Mouse (Mus musculus) hematopoietic stem cell, adult 5-6 weeks (primary cell): ENCODE measurements around the gene Olfr1507. TPM values are rescaled to one million over a fixed set of nuclear protein-coding genes. Genes with fewer than 3 reads are reported as not detected.
A peak's percentile ranks its signal among the peaks of the same experiment; 100 is the strongest.

Source experiments
- ATAC-seq, 2 experiments: fragments of 125-278 bp in 1 of 2; replicated peaks in 1 of 2; 2 replicates each; pipeline ENCODE4 v1.8.0; 2016 to 2017; ENCODE audit warnings: inconsistent platforms in 2 of 2, mild to moderate bottlenecking in 2 of 2, moderate number of reproducible peaks in 2 of 2, low read depth in 1 of 2, moderate TSS enrichment in 1 of 2; ENCODE audit not compliant: low FRiP score in 2 of 2, poor library complexity in 2 of 2, severe bottlenecking in 2 of 2, insufficient read depth in 1 of 2, low TSS enrichment in 1 of 2
- total RNA-seq: library from RNA; stranded (forward); fragments of 172-1452, 232-1000 nt; gene quantifications from 2 replicates; pipeline ENCODE4 v1.2.3, GENCODE M21; 2017

Gene Olfr1507
- not detected in 2 replicates for total RNA-seq

- ATAC-seq: peak in 1 of 2 experiments; percentile 12; a peak in 1 of 4 replicates
Observed at GRCm38 (mm10) chr14:52495516-52495915, at the start of gene Olfr1507. Gene Olfr1507 (minus strand): TSS chr14:52495749.

DNA sequence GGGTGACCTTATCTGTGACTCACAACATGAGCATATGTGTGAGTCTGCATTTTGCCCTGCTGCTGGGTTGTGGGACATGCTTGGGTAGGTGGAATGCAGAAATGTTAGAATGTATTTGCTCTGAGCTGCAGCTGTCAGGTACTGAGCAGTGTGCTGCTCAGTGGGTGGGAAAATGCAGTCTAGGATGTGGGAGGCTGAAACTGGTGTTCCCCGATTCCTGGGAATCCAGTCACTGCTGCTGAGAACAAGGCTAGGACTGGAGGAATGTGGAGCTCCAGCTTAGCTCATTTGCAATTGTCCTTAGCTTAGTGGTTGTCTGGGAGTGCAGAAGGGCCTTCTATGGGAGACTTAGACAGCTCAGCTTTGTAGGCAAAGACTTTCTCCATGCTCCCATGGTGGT lies 37.8 kb upstream of the Olfr1507 start:
- no peak for ATAC-seq

DNA sequence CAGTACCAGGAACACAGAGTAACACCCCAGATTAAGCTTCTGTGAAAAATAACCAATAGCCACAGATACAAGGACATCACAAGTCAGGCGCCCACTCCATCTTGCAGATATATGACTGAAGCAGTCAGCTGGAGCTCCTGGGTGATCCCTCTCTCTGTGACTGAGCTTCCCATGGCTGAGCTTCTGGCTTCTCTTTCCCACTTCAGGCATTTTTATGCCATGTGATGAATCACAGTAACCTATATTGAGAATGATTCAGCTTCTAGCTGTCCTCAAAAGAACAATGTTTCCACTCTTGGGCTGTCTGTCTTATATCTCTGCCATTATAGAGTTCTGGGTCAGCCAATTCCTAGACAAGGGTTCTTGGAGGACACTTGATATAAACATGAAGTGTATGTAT lies 29.4 kb upstream of the Olfr1507 start:
- no peak for ATAC-seq

DNA sequence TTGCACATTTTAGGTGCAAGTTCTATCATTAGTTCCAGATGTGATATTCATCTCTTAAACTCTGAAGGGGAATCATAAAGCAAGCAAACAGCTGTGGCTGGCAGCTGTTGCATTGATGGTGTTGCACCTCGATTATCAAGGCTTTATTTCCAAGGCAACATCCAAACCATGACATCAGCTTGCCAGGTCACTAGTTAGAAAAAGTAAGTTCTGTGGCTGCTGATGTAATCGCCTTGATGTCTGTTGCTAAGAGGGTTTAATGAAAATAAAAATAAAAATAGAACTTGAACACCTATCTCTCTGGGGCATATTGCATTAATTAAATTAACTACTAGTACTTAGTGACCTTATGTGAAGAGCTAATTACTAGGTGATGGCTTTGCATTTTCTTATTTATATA lies 28.2 kb downstream of the Olfr1507 start, which contains the start of gene Olfr1508:
Gene Olfr1508, minus strand, starts transcription at position 101 of the 400 bp plus-strand sequence.
- ATAC-seq: no peak

DNA sequence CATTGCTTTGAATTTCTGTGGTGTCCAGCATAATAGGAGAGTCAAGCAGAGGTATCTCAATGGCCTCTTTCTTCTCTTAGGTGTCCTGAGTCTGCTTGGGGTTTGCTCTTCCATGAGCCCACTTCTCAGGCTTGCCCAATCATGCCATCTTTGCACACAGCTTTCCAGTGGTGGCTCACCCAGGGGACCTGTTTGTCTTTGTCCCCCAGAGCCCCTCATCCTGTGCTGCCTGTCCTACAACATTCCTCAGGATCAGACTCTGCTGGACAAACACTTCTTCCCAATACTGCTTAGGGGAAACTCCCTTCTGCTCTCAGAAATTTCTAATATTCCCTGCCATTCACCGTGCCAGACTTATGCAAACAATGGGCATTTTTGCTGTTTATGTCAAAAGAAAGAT lies 29.8 kb downstream of the Olfr1507 start:
- no peak for ATAC-seq

DNA sequence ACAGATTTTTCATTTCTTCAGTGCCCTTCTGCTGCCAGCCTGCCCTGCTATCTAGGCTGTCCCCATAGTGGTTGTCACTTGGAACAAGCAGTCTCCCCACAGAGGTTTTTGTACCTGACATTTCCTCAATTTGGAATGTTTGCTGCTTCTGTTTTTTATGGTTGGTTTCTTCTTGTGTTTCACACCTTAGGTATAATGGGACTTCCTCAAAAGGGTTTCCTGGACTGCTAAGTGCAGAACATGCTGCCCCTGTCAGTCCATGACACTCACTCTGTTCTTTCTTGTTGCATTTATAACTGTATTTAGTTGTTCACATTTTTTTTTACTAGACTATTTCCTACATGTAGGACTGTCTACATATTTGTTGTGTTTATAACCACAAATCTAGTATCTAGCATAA lies 33.6 kb downstream of the Olfr1507 start:
- ATAC-seq: peak in 1 of 2 experiments; percentile 59; a peak in 3 of 4 replicates

- ATAC-seq: peak; percentile 97 to 100
Observed at GRCm38 (mm10) chr14:52451138-52451537, 44.4 kb downstream of the Olfr1507 start.

GRCm38 (mm10) chr14:52442690-52443089 lies 52.9 kb downstream of the Olfr1507 start, which contains the start of gene Olfr1509:
Gene Olfr1509 (plus strand): TSS chr14:52442990.
- no peak for ATAC-seq

Other genes with a start within 250 kb of the Olfr1507 start
- 78.1 and 88.8 TPM in 2 replicates for gene Chd8, start 238.0 kb downstream of the Olfr1507 start, total RNA-seq
- gene Tox4, start 216.6 kb downstream of the Olfr1507 start, total RNA-seq: 55.6 and 59.0 TPM in 2 replicates
- 12.7 and 14.1 TPM in 2 replicates for gene Rab2b, start 216.2 kb downstream of the Olfr1507 start, total RNA-seq
- 60.1 and 97.6 TPM in 2 replicates for gene Mettl3, start 190.6 kb downstream of the Olfr1507 start, total RNA-seq
- gene Sall2, start 167.0 kb downstream of the Olfr1507 start, total RNA-seq: 3.4 and 6.2 TPM in 2 replicates
- gene Olfr1513, start 139.3 kb downstream of the Olfr1507 start, total RNA-seq: not detected in 2 replicates
- not detected in 2 replicates for gene Olfr1512, start 116.6 kb downstream of the Olfr1507 start, total RNA-seq
- gene Olfr1511, start 98.4 kb downstream of the Olfr1507 start, total RNA-seq: not detected in 2 replicates
- gene Olfr1510, start 81.4 kb downstream of the Olfr1507 start, total RNA-seq: not detected in 2 replicates
- gene Olfr1509, start 52.8 kb downstream of the Olfr1507 start, total RNA-seq: not detected in 2 replicates
- gene Olfr1508, start 28.3 kb downstream of the Olfr1507 start, total RNA-seq: not detected in 2 replicates